Mouse (Mus musculus): ENCODE data around the gene Dnajc5g. TPM values are rescaled to one million over a fixed set of nuclear protein-coding genes. Genes with fewer than 3 reads are reported as not detected.

Dnajc5g gene
- total and polyA plus RNA-seq, 3 experiments, result not detected

DNA sequence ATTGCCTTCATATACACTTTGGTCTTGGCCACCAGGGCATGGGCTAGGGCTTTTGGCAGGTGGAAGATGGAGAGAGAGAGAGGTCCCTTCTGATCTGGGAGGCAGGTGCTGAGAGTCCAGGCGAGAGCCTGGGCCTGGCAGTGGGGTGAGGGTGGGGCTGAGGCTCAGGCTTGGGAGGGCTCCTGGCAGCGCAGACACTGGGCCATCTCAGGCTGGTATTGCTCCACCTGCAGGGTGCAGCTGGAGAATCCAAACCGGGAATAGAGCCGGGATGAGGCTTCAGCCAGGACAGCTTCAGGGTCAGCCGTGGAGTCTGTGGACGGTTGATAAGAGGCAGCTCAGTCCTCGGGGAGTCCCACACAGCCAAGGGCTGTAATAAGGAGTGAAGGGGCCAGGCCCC, 19.5 kb upstream of the Dnajc5g start:
- no peak overlapping the region for H3K4me2 ChIP-seq (ENCODE audit: insufficient read depth, low read depth, poor library complexity, severe bottlenecking)
- TF ChIP-seq POLR2AphosphoS2 (IDR thresholded peaks at IDR 0.05; ENCODE audit: low read depth, low read length) (no peak), HCFC1 (IDR thresholded peaks at IDR 0.05; ENCODE audit: low read depth, low read length) (no peak), JUN (IDR thresholded peaks at IDR 0.05; ENCODE audit: insufficient read depth, low read depth, low read length) (no peak), ZC3H11A (IDR thresholded peaks at IDR 0.05; ENCODE audit: low read depth, low read length) (no peak), TCF12 (IDR thresholded peaks at IDR 0.05; ENCODE audit: low read depth, low read length) (no peak), UBTF (IDR thresholded peaks at IDR 0.05; ENCODE audit: low read depth, low read length) (no peak), ETS1 (conservative IDR thresholded peaks at IDR 0.05; ENCODE audit: low read depth, low read length) (no peak)
- no peaks in the 10 kb centered on the region for H3K9me3 ChIP-seq (replicated peaks; ENCODE audit: low read length)
- dilution Hi-C loops (cut with MboI; ENCODE audit: extremely low pct_ligation_motif_present, extremely low pct_unique_long_range_greater_than_20kb, low sequenced_read_pairs) (no loop called here), in situ Hi-C loops (cut with MboI; ENCODE audit: low pct_ligation_motif_present, low pct_unique_long_range_greater_than_20kb, low sequenced_read_pairs) (loop anchor here (5.0 kb wide), 1 partner anchor 46 kb away; no protein-coding TSS in a partner anchor)
- no peaks in the 10 kb centered on the region for H3K36me3 ChIP-seq (replicated peaks in 1 of 2; ENCODE audit: control insufficient read depth in 1 of 2, insufficient read depth in 1 of 2, low read length in 1 of 2)
- H3K27ac ChIP-seq (ENCODE audit: insufficient read depth, low read depth), result no peak overlapping the region
- H3K4me1 ChIP-seq (ENCODE audit: control insufficient read depth in 1 of 2, insufficient read depth in 2 of 2), result peaks cover 13 to 36% of the 10 kb centered on the region in 2 experiments
- no peak overlapping the region for H3K9ac ChIP-seq (ENCODE audit: insufficient read depth, low read depth)
- H3K4me3 ChIP-seq (replicated peaks in 1 of 3; ENCODE audit: low read depth in 2 of 3, low read length in 2 of 3, poor library complexity in 1 of 3), result no peak overlapping the region
- peaks cover 56% of the 10 kb centered on the region for H3K27me3 ChIP-seq (replicated peaks)
- no peaks in the 10 kb centered on the region for H3K79me2 ChIP-seq (replicated peaks; ENCODE audit: control insufficient read depth, extremely low read depth, insufficient read depth, poor library complexity, severe bottlenecking)
- no peak for DNase-seq (ENCODE audit: extremely low read depth)

DNA sequence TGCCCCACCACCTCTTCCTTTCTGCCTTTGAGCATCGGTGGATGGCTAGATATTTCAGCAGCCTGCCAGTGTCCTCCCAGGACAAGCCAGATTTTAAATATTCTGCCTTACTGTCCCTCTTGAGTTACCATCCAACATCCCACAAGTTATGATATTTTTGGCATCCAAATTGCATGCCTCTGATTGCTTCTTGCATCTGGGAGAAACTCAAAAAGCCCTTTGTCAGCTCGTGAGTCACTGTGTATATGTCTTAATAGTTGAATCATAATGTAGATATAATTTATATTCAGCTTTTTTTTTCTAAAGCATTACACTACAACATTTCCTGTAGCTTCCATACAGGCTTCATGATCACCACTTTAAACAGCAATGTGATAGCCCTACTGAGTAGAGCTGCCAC, 19.0 kb upstream of the Dnajc5g start:
- no peak for DNase-seq (ENCODE audit: extremely low read depth)
- Histone ChIP-seq H3K79me2 (replicated peaks; ENCODE audit: control insufficient read depth, extremely low read depth, insufficient read depth, poor library complexity, severe bottlenecking) (no peaks in the 10 kb centered on the region), H3K36me3 (replicated peaks in 1 of 2; ENCODE audit: control insufficient read depth in 1 of 2, insufficient read depth in 1 of 2, low read length in 1 of 2) (no peaks in the 10 kb centered on the region), H3K27ac (ENCODE audit: insufficient read depth, low read depth) (no peak overlapping the region), H3K9ac (ENCODE audit: insufficient read depth, low read depth) (no peak overlapping the region), H3K4me2 (ENCODE audit: insufficient read depth, low read depth, poor library complexity, severe bottlenecking) (no peak overlapping the region), H3K4me3 (replicated peaks in 1 of 3; ENCODE audit: low read depth in 2 of 3, low read length in 2 of 3, poor library complexity in 1 of 3) (no peak overlapping the region), H3K9me3 (replicated peaks; ENCODE audit: low read length) (no peaks in the 10 kb centered on the region), H3K4me1 (ENCODE audit: control insufficient read depth in 1 of 2, insufficient read depth in 2 of 2) (peaks cover 13 to 34% of the 10 kb centered on the region in 2 experiments), H3K27me3 (replicated peaks) (peaks cover 61% of the 10 kb centered on the region)
- in situ Hi-C loops (cut with MboI; ENCODE audit: low pct_ligation_motif_present, low pct_unique_long_range_greater_than_20kb, low sequenced_read_pairs) (loop anchor here (5.0 kb wide), 1 partner anchor 45 kb away; no protein-coding TSS in a partner anchor), dilution Hi-C loops (cut with MboI; ENCODE audit: extremely low pct_ligation_motif_present, extremely low pct_unique_long_range_greater_than_20kb, low sequenced_read_pairs) (no loop called here)
- no peak for TF ChIP-seq SIN3A (IDR thresholded peaks at IDR 0.05; ENCODE audit: low read length)
- TF ChIP-seq ETS1 (conservative IDR thresholded peaks at IDR 0.05; ENCODE audit: low read depth, low read length), result no peak
- no peak for TF ChIP-seq RCOR1 (conservative IDR thresholded peaks at IDR 0.05; ENCODE audit: low read depth, low read length)
- no peak for TF ChIP-seq POLR2AphosphoS2 (IDR thresholded peaks at IDR 0.05; ENCODE audit: low read depth, low read length)
- TF ChIP-seq MAZ (IDR thresholded peaks at IDR 0.05; ENCODE audit: low read depth, low read length), result no peak
- no peak for TF ChIP-seq ZC3H11A (IDR thresholded peaks at IDR 0.05; ENCODE audit: low read depth, low read length)
- no peak for TF ChIP-seq IRF4 (IDR thresholded peaks at IDR 0.05; ENCODE audit: low read depth, low read length)
- TF ChIP-seq UBTF (IDR thresholded peaks at IDR 0.05; ENCODE audit: low read depth, low read length), result no peak
- TF ChIP-seq MAFK (IDR thresholded peaks at IDR 0.05; ENCODE audit: insufficient replicate concordance, low read length), result no peak
- TF ChIP-seq CHD1 (IDR thresholded peaks at IDR 0.05; ENCODE audit: low read depth, low read length), result no peak
- no peak for TF ChIP-seq POLR2A (IDR thresholded peaks at IDR 0.05; ENCODE audit: low read depth, low read length)
- TF ChIP-seq CHD2 (IDR thresholded peaks at IDR 0.05; ENCODE audit: low read length), result no peak
- TF ChIP-seq ELF1 (IDR thresholded peaks at IDR 0.05; ENCODE audit: low read depth, low read length), result no peak
- TF ChIP-seq TCF12 (IDR thresholded peaks at IDR 0.05; ENCODE audit: low read depth, low read length), result no peak
- no peak for TF ChIP-seq GABPA (IDR thresholded peaks at IDR 0.05; ENCODE audit: insufficient replicate concordance, low read depth, low read length)
- no peak for TF ChIP-seq EP300 (IDR thresholded peaks at IDR 0.05; ENCODE audit: low read length)
- no peak for TF ChIP-seq PAX5 (IDR thresholded peaks at IDR 0.05; ENCODE audit: low read length)
- no peak for TF ChIP-seq SMC3 (IDR thresholded peaks at IDR 0.05; ENCODE audit: low read depth, low read length)
- TF ChIP-seq MXI1 (IDR thresholded peaks at IDR 0.05; ENCODE audit: low read depth, low read length), result no peak
- TF ChIP-seq NELFE (IDR thresholded peaks at IDR 0.05; ENCODE audit: low read depth, low read length), result no peak
